Mouse (Mus musculus) CH12.LX (cell line): Measurements from ENCODE around the gene Chd2.

Experiments
- CTCF ChIP-seq, 2 experiments: IDR thresholded peaks in 1 of 2; conservative IDR thresholded peaks in 1 of 2; 2 replicates each; pipeline ENCODE4 v1.5.1; 2011 to 2012; ENCODE audit warnings: low read depth in 2 of 2, low read length in 2 of 2, improper control_type of control experiment in 1 of 2, inconsistent platforms in 1 of 2, mild to moderate bottlenecking in 1 of 2, moderate library complexity in 1 of 2
- NELFE ChIP-seq: IDR thresholded peaks from 2 replicates; pipeline ENCODE4 v1.6.1; 2011; ENCODE audit warnings: low read depth, low read length, improper control_type of control experiment
- POLR2AphosphoS2 ChIP-seq: IDR thresholded peaks from 2 replicates; pipeline ENCODE4 v1.6.1; 2011; ENCODE audit warnings: low read depth, low read length, improper control_type of control experiment

- no peak for TF ChIP-seq POLR2AphosphoS2
- TF ChIP-seq CTCF (conservative IDR thresholded peaks at IDR 0.05 in 1 of 2, IDR thresholded peaks at IDR 0.05 in 1 of 2; ENCODE audit: low read depth in 2 of 2, low read length in 2 of 2): no peak
- no peak for TF ChIP-seq NELFE
Measured at GRCm38 (mm10) chr7:73403538-73403937, 138.1 kb downstream of the Chd2 start.
